Mouse (Mus musculus) layer of hippocampus, adult 2 months (tissue): ENCODE measurements around the gene Gjc3. TPM values are rescaled to one million over a fixed set of nuclear protein-coding genes. Genes with fewer than 3 reads are reported as not detected.

Experiments
- DNase-seq, 2 experiments: peaks; one replicate each; pipeline ENCODE4 v3.0.0; 2022; ENCODE audit warnings: low spot score in 2 of 2
- H3K27ac ChIP-seq: fragments of 200-600 bp; 2 replicates; pipeline ENCODE4 v1.8.1; 2022
- H3K4me3 ChIP-seq: fragments of 200-600 bp; 2 replicates; pipeline ENCODE4 v1.8.1; 2022; ENCODE audit warnings: mild to moderate bottlenecking
- CTCF ChIP-seq: fragments of 200-600 bp; conservative IDR thresholded peaks from 2 replicates; pipeline ENCODE4 v1.8.1; 2022; ENCODE audit warnings: antibody characterized with exemption, mild to moderate bottlenecking, moderate library complexity
- long read RNA-seq, 2 experiments: library from polyadenylated mRNA; stranded (forward); transcript quantifications; one replicate each; pipeline ENCODE4 v2.0.0; 2021; ENCODE audit warnings: borderline mapping rate in 2 of 2
- total RNA-seq, 2 experiments: library from RNA; stranded (reverse); gene quantifications; 2 replicates each; pipeline ENCODE4 v1.2.3; 2021

Gjc3 gene
- 10 to 100 TPM; 23.1 to 24.3 TPM for total RNA-seq
- long read RNA-seq, experiment 1, full-length matches to known transcripts: 10 of 13 reads
- long read RNA-seq, experiment 1, partial matches to known transcripts: 1 of 13 reads
- long read RNA-seq, experiment 1, other reads (novel, unspliced or antisense): 2 of 13 reads
- long read RNA-seq, experiment 2, full-length matches to known transcripts: 11 of 15 reads
- long read RNA-seq, experiment 2, partial matches to known transcripts: 0 of 15 reads
- long read RNA-seq, experiment 2, other reads (novel, unspliced or antisense): 4 of 15 reads

DNA sequence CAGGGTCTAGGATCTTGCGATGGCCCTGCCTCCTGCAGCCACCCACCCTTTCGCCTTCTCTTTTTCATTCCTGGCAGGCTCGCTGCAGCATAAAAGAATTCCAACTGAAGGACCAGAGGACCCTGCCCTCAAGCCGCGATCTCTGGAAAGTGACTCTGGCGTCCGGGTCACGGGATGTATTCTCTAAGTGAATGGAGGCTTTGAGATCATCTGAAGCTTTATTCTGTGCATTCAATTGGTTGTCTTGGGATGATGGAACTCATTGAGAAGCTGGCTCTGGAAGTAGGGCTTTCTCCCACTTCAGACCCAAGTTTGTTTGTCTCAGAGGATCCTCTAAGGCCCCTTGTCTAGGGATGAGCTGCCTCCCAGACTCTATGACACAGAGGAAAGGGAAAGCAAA lies at the start of gene Gjc3:
Gjc3 (minus strand) TSS at position 154 of the 400 bp plus-strand sequence.
- no peak for TF ChIP-seq CTCF
- peak; percentile 11 to 13 for DNase-seq
- H3K27ac ChIP-seq: peak within 1 kb of the TSS; percentile 73
- peak within 1 kb of the TSS; percentile 37 for H3K4me3 ChIP-seq

DNA sequence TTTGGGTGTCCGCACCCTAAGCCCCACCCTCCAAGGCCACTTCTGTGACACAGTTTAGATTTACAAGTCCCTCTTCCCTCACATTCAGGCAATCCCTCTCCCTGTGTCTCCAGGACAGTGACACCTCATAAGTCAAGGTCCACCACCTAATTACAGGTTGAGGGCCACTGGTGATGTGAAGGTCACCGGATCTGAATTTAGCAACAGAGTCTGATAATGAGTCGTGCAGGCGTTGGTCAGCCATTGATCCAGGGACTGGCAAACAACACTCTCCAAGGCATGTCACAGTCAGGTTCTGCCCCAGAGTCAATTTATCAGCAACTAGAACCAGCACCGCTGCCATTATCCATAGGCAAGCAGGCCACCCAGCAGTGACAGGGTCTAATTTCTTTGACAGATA lies 49.5 kb upstream of the Gjc3 start:
- Histone ChIP-seq H3K4me3 (no peak overlapping the region), H3K27ac (no peak overlapping the region)
- TF ChIP-seq CTCF: no peak
- no peak for DNase-seq

DNA sequence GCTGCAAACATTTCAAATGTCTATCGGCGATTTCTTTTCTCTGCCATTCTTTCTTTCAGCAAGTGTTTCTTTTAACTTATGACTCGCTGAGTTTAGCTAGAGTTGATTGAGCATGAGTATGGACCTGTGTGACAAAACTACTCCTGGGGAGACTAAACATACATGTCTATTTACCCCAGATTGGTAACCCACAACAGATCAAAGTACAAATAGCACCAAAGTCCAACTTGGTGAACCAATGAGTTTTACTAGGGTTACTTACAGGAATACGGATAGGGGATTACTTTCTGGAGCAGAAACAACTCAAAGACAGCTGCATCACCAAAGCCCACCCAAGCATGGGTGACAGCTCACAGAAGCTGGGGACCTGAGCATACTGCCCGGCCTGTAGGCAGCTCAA lies 46.5 kb upstream of the Gjc3 start:
- TF ChIP-seq CTCF: no peak
- H3K27ac ChIP-seq: no peak overlapping the region
- H3K4me3 ChIP-seq: no peak overlapping the region
- no peak for DNase-seq

DNA sequence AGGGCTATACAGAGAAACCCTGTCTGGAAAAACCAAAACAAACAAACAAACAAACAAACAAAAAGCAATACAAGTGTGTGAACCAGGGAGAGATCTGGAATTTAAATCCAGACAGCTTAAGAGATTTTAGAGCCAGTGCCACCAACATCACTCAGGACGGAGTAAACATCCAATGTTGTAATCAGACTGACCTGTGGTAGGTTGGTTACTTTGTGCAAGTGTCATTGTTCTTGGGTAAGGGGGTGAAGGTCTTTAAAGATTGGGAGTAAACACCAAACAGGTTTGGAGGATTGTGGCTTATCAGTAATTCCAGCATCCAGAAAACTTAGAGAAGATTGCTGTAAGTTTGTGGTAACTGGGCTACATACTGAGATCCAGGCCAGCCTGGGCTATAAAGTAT lies 23.5 kb upstream of the Gjc3 start:
- no peak overlapping the region for H3K4me3 ChIP-seq
- no peak for DNase-seq
- H3K27ac ChIP-seq: no peak overlapping the region
- TF ChIP-seq CTCF: no peak

DNA sequence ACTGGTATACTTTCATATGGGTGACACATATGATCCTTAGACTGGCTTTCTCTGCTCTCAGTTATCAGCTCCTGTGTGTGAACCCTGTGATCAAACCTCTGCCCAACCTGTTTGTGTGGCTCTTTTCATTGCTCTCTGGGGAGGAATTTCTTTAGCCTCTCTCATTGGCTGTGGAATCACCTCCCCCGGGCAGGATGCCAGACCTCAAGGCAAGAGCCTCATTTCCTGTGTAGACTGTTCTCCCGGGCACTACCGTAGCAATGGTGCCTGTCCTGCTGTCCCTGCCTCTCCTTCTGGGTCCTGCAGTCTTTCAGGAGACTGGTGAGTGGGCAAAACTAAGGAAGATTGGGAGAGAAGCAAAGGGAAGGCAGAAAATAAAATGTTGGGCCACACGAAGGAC lies 18.4 kb upstream of the Gjc3 start, which contains the start of gene Azgp1:
Azgp1 (plus strand) TSS at position 221 of the 400 bp plus-strand sequence.
- TF ChIP-seq CTCF: no peak
- Histone ChIP-seq H3K27ac (no peak within 1 kb of the TSS), H3K4me3 (no peak within 1 kb of the TSS)
- no peak for DNase-seq

DNA sequence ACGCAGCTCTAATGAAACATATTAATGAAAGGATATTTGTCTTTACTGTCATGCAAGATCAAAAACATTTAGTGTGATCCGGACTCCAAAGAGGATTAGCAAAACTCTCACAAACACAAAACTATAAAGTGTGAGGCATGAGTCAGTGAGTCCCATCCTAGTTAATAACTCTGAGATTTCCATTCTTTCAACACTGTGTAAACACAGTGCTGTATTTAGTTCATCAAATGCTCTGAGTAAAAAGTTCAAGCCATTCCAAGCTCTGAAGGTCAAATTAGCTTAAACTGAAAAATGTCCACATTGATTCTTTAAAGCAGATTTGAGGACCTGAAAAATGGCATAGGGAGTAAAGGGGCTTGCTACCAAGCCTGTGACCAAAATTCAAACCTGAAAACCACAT lies 16.2 kb upstream of the Gjc3 start:
- DNase-seq: no peak
- no peak for TF ChIP-seq CTCF
- H3K4me3 ChIP-seq: no peak overlapping the region
- H3K27ac ChIP-seq: no peak overlapping the region

DNA sequence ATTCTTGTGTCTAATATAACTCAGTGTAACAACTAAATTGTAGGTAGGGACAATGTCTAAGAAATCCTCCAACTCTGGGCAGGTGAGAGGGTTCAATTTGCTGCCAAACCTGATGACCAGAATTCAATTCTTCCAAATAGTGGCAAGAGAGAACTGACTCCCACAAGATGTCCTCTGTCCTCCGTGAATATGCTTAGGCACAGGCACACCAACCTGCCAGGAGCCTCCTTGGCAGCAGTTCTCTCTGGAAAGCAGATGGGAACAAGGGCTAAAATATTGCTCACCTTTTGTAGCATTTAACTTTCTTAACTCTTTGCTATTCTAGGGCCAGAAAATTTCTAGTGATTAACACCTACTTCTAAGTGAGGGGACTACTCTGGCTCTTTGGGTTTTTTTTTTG lies 14.4 kb upstream of the Gjc3 start:
- DNase-seq: no peak
- Histone ChIP-seq H3K4me3 (no peak overlapping the region), H3K27ac (no peak overlapping the region)
- no peak for TF ChIP-seq CTCF

DNA sequence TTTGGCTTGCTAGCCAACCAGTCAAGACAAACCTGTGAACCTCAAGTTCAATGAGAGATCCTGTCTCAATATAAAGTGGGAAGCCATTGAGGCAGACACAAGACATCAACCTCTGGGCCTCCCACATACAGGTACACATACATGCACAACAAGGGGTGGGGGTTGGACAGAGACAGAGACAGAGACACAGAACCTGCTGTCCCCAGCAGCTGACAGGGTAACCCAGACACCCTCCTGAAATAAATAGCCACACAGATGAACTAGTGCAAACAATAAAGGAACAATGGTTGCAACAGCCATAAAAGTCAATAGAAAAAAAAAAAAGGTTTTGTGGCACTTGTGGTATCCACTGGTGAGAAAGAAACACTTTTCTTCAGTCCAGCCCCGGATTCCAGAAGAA lies 12.5 kb upstream of the Gjc3 start:
- Histone ChIP-seq H3K4me3 (no peak overlapping the region), H3K27ac (no peak overlapping the region)
- no peak for DNase-seq
- TF ChIP-seq CTCF: no peak

DNA sequence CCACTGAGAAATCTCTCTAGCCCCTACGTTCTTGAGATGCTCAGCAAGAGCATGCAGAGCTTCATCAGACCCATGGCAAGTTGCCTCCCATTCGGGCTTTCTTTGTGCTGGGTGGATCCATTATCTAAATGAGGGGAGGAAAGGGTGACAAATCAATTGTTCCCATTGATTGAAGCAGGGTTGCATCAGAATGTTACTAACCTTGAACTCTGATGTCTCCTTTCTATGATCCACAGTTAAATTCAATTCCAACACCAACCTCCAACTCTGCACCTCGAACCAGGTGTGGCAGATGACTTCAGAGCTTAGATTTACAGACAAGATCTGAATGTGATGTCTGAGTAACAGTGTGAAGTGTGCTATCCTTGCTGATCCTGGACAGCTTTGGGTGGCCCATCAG lies 11.8 kb upstream of the Gjc3 start:
- Histone ChIP-seq H3K27ac (no peak overlapping the region), H3K4me3 (no peak overlapping the region)
- DNase-seq: no peak
- TF ChIP-seq CTCF: no peak

DNA sequence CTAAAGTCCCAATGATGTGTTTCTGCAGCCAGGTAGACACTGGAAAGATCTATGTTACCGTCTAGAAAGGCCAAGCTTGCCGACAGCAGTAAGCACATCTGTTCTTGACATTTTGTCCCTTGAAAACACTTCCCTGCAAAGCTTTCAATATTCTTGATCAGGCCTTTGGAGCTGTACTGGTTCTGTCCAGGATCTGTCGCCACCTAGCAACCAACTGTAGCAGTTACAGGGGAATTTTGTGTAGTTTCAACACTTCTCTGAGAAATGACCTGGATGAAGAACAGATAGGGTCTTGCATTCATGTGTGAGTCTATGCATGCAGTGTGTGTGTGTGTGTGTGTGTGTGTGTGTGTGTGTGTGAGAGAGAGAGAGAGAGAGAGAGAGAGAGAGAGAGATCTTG lies 10.8 kb upstream of the Gjc3 start:
- H3K27ac ChIP-seq: no peak overlapping the region
- DNase-seq: no peak
- peak; percentile 70 for TF ChIP-seq CTCF
- H3K4me3 ChIP-seq: no peak overlapping the region

DNA sequence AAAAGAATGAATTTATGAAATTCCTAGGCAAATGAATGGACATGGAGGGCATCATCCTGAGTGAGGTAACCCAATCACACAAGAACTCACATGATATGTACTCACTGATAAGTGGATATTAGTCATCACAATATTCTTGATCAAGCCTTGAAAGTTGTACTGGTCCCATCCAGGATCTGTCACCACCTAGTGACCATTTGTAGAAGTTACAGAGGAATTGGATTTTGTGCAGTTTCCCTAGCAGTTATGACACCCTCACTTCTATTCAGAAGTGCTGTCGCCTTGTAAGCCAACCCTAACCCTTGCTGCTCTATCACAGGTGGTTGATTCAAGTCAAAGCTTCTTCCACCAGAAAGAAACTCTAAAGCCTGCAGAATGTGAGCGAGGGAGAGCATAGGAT lies 10.3 kb upstream of the Gjc3 start:
- peak; percentile 52 for TF ChIP-seq CTCF
- Histone ChIP-seq H3K27ac (no peak overlapping the region), H3K4me3 (no peak overlapping the region)
- no peak for DNase-seq

DNA sequence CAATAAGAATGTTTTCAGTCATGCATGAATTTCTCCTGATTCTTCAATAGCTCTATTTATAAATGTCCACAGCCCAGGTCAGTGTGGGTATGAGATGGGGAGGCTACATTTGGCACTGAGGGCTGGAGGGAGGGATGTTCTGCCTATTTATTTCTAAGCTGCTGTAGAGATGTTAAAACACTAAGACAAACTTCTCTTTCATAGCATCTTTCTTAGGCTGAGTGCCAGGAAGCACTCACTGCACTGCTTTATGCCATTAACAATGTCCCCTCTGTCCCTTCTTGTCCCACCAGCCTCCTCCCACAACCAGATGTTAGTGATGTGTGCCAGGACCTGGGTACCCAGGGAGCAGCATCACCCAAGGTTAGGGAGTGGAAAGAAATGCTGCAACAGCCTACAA lies 3.6 kb upstream of the Gjc3 start:
- DNase-seq: peak; percentile 14 to 64
- Histone ChIP-seq H3K4me3 (no peak overlapping the region), H3K27ac (no peak overlapping the region; the same call in 1 of the 2 replicates)
- TF ChIP-seq CTCF: no peak

DNA sequence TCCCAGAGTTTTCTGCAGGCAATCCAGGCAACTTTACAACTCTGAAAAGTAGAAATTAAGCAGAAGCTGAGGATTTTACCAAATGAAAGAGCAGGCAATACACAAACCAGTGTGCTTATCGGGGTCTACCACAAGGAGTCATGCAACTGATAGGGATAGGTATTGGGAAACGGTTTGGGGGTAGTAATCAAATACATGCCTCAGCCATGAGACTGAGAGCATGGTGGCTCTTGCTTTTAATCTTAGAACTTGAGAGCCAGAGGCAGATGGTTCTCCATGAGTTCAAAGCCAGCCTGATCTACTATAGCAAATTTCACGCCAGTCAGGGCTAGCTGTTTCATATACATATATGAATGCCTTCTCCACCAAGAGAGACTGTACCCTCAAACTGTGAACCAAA lies 6.5 kb downstream of the Gjc3 start:
- TF ChIP-seq CTCF: no peak
- no peak overlapping the region for H3K4me3 ChIP-seq
- no peak for DNase-seq
- no peak overlapping the region for H3K27ac ChIP-seq

DNA sequence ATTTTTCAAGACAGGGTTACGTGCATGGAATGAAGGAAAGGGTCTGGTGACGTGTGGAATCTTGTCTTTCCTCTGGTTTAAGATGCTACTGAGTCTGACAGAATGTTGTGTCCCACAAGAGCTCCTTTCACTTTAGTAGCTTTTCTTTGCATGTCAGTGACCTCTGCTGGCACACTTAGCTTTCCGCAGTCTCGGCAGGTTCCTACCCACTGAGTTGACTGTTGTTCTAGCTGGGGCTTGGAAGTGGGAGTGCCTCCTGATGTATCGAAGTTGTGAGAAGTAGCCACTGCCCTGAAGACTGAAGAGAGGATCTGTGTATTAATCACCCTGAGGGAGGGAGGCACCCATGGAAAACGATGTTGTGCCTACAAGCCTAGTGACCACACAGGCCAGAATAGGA lies 11.7 kb downstream of the Gjc3 start:
- Histone ChIP-seq H3K27ac (no peak overlapping the region), H3K4me3 (no peak overlapping the region)
- peak in 1 of 2 experiments; percentile 10 for DNase-seq
- peak; percentile 66 for TF ChIP-seq CTCF

DNA sequence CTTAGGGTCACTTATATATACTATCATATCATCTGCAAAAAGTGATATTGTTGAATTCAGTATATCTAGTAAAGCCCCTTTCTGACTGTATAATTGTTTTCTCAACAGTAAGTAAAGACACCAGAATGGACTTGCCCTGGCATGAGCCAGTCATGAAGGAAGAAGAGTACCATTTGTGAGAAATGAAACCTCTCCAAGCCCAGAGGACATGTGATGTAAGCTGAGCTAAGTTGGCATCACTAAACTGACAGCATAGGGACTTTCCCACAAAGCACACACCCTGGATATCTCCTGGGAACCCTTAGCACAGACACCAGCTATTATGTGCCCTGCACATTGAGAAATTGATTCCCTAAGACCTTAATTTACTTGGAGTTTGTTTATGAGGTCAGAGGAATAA lies 15.6 kb downstream of the Gjc3 start:
- TF ChIP-seq CTCF: no peak
- no peak overlapping the region for H3K4me3 ChIP-seq
- no peak overlapping the region for H3K27ac ChIP-seq
- DNase-seq: no peak
